Mouse (Mus musculus) E14TG2a.4 (cell line): ENCODE results near the gene Xylt1.

Experiments
- CTCF ChIP-seq: conservative IDR thresholded peaks from 2 replicates; pipeline ENCODE4 v1.5.1; 2014; ENCODE audit warnings: low read length
- NANOG ChIP-seq: IDR thresholded peaks from 2 replicates; pipeline ENCODE4 v1.6.1; 2014; ENCODE audit warnings: borderline replicate concordance, low read length, mixed read lengths

GRCm38 (mm10) chr7:117636713-117637112 lies 255.9 kb downstream of the Xylt1 start:
- TF ChIP-seq CTCF = no peak
- TF ChIP-seq NANOG = no peak
